Mouse (Mus musculus): Measurements from ENCODE around the gene Hist1h4h. TPM values are rescaled to one million over a fixed set of nuclear protein-coding genes. Genes with fewer than 3 reads are reported as not detected.
A peak's percentile ranks its signal among the peaks of the same experiment; 100 is the strongest.

Gene Hist1h4h
- total RNA-seq, 2 experiments from 2014 or later: 115 to 1,187 TPM

GRCm38 (mm10) chr13:23506819-23507515 lies 23.9 kb upstream of the Hist1h4h start:
- peak; percentile 52; the same call in 1 of the 2 replicates for ATAC-seq (replicated peaks; ENCODE audit: low FRiP score, low TSS enrichment, poor library complexity, severe bottlenecking)

GRCm38 (mm10) chr13:23510127-23510526 lies 20.7 kb upstream of the Hist1h4h start:
- no peak for ATAC-seq (replicated peaks; ENCODE audit: low FRiP score, low TSS enrichment, poor library complexity, severe bottlenecking)

- no peak for ATAC-seq (replicated peaks; ENCODE audit: low FRiP score, low TSS enrichment, poor library complexity, severe bottlenecking)
Measured at GRCm38 (mm10) chr13:23513517-23513916, 17.3 kb upstream of the Hist1h4h start.

- no peak for ATAC-seq (replicated peaks; ENCODE audit: low FRiP score, low TSS enrichment, poor library complexity, severe bottlenecking)
Measured at GRCm38 (mm10) chr13:23515281-23515680, 15.6 kb upstream of the Hist1h4h start.

GRCm38 (mm10) chr13:23515826-23516620 lies 14.8 kb upstream of the Hist1h4h start:
- ATAC-seq (replicated peaks; ENCODE audit: low FRiP score, low TSS enrichment, poor library complexity, severe bottlenecking): no peak

GRCm38 (mm10) chr13:23516822-23517602 lies 13.8 kb upstream of the Hist1h4h start:
- ATAC-seq (replicated peaks; ENCODE audit: low FRiP score, low TSS enrichment, poor library complexity, severe bottlenecking): 0 out of 2 replicates have a peak, but pooled peaks have one; percentile 32

- ATAC-seq (replicated peaks; ENCODE audit: low FRiP score, low TSS enrichment, poor library complexity, severe bottlenecking): peak; percentile 27
Measured at GRCm38 (mm10) chr13:23517603-23518294, 13.1 kb upstream of the Hist1h4h start.

- no peak; the same call in 1 of the 2 replicates for ATAC-seq (replicated peaks; ENCODE audit: low FRiP score, low TSS enrichment, poor library complexity, severe bottlenecking)
Measured at GRCm38 (mm10) chr13:23518295-23518603, 12.6 kb upstream of the Hist1h4h start.

- ATAC-seq (replicated peaks; ENCODE audit: low FRiP score, low TSS enrichment, poor library complexity, severe bottlenecking): peak; percentile 39
Measured at GRCm38 (mm10) chr13:23518885-23519284, 12.0 kb upstream of the Hist1h4h start.

- peak; percentile 11 for ATAC-seq (replicated peaks; ENCODE audit: low FRiP score, low TSS enrichment, poor library complexity, severe bottlenecking)
Measured at GRCm38 (mm10) chr13:23519416-23519815, 11.4 kb upstream of the Hist1h4h start.

GRCm38 (mm10) chr13:23521703-23522102 lies 9.1 kb upstream of the Hist1h4h start:
- peak; percentile 39 for ATAC-seq (replicated peaks; ENCODE audit: low FRiP score, low TSS enrichment, poor library complexity, severe bottlenecking)

- no peak for ATAC-seq (replicated peaks; ENCODE audit: low FRiP score, low TSS enrichment, poor library complexity, severe bottlenecking)
Measured at GRCm38 (mm10) chr13:23523976-23524375, 6.9 kb upstream of the Hist1h4h start.

- ATAC-seq (replicated peaks; ENCODE audit: low FRiP score, low TSS enrichment, poor library complexity, severe bottlenecking): peak; percentile 41; the same call in 1 of the 2 replicates
Measured at GRCm38 (mm10) chr13:23524654-23525053, 6.2 kb upstream of the Hist1h4h start.

- ATAC-seq (replicated peaks; ENCODE audit: low FRiP score, low TSS enrichment, poor library complexity, severe bottlenecking): no peak
Measured at GRCm38 (mm10) chr13:23525901-23526300, 4.9 kb upstream of the Hist1h4h start.

GRCm38 (mm10) chr13:23526312-23526711 lies 4.5 kb upstream of the Hist1h4h start:
- peak; percentile 39; the same call in 1 of the 2 replicates for ATAC-seq (replicated peaks; ENCODE audit: low FRiP score, low TSS enrichment, poor library complexity, severe bottlenecking)

- ATAC-seq (replicated peaks; ENCODE audit: low FRiP score, low TSS enrichment, poor library complexity, severe bottlenecking): no peak
Measured at GRCm38 (mm10) chr13:23529005-23529404, 1.8 kb upstream of the Hist1h4h start.

- ATAC-seq (replicated peaks; ENCODE audit: low FRiP score, low TSS enrichment, poor library complexity, severe bottlenecking): no peak
Measured at GRCm38 (mm10) chr13:23529480-23530165, 1.2 kb upstream of the Hist1h4h start.

GRCm38 (mm10) chr13:23530181-23530900 lies 509 bp upstream of the Hist1h4h start:
- ATAC-seq (replicated peaks; ENCODE audit: low FRiP score, low TSS enrichment, poor library complexity, severe bottlenecking): no peak
